Mouse (Mus musculus) cerebellum, adult 2 months (tissue): ENCODE results near the gene Pfdn5.

Experiments
- CTCF ChIP-seq: fragments of 200-500 bp; IDR thresholded peaks from 2 replicates; pipeline ENCODE4 v1.5.1; 2011; ENCODE audit warnings: low read depth, mild to moderate bottlenecking, control low read depth, low read length, moderate library complexity, borderline replicate concordance; ENCODE audit not compliant: insufficient read depth
- POLR2A ChIP-seq: fragments of 200-500 bp; IDR thresholded peaks from 2 replicates; pipeline ENCODE4 v1.6.1; 2011; ENCODE audit warnings: low read length, control low read depth, borderline replicate concordance; ENCODE audit not compliant: insufficient read depth

DNA sequence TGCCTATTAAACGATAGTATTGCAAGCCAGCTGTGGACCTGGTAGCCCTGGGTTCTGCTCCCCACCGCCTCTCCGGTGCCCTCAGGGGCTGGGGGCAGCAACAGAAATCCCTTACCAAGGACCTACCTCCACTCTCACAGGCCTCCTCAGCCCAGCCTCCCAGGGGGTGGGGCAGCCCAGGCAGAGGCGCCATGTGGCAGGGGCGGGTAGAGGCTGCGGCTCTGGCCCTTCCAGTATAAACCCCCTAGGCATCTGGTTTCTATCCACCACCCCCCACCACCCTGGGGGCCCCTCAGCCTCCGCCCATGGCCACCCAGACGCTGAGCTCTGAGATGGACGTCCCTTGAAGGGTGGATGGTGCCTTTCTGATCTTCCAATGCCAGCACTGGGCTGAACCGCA, 44.8 kb downstream of the Pfdn5 start:
- TF ChIP-seq POLR2A: no peak
- no peak for TF ChIP-seq CTCF
